Mouse (Mus musculus) neural tube, embryonic 14.5 days (tissue): ENCODE measurements at regions not wholly inside any gene's neighbourhood (a gene's known extent, or its start where the extent isn't known, plus 50 kb on each side); places are given as distances from the start of the nearest gene placed in this dataset.
A peak's percentile ranks its signal among the peaks of the same experiment; 100 is the strongest.

ENCODE experiments used
- ATAC-seq: fragments of 200-750 bp; cut with Nextera tagmentation; 2 replicates; pipeline ENCODE4 v1.8.0; 2017; ENCODE audit warnings: low read depth, mild to moderate bottlenecking, moderate TSS enrichment, moderate library complexity
- H3K27ac ChIP-seq: fragments of 300-500 bp; sonication (generic); 2 replicates; pipeline ENCODE4 v1.5.1; 2014; ENCODE audit warnings: low read depth, mild to moderate bottlenecking, control low read depth, low read length, moderate library complexity, mixed read lengths
- H3K27me3 ChIP-seq: fragments of 300-500 bp; sonication (generic); 2 replicates; pipeline ENCODE4 v1.6.1; 2014; ENCODE audit warnings: low read length; ENCODE audit not compliant: control insufficient read depth, insufficient read depth
- H3K36me3 ChIP-seq: fragments of 300-500 bp; sonication (generic); 2 replicates; pipeline ENCODE4 v1.6.1; 2014; ENCODE audit warnings: low read length, mixed read lengths; ENCODE audit not compliant: control insufficient read depth, insufficient read depth
- H3K4me1 ChIP-seq: fragments of 300-500 bp; sonication (generic); 2 replicates; pipeline ENCODE4 v1.6.1; 2014; ENCODE audit warnings: low read length; ENCODE audit not compliant: control insufficient read depth, insufficient read depth
- H3K4me2 ChIP-seq: fragments of 300-500 bp; sonication (generic); 2 replicates; pipeline ENCODE4 v1.6.1; 2014; ENCODE audit warnings: mild to moderate bottlenecking, low read depth, low read length, control low read depth
- H3K4me3 ChIP-seq: fragments of 300-500 bp; sonication (generic); 2 replicates; pipeline ENCODE4 v1.5.1; 2014; ENCODE audit warnings: low read depth, low read length, control low read depth, mixed read lengths
- H3K9ac ChIP-seq: fragments of 300-500 bp; sonication (generic); replicated peaks from 2 replicates; pipeline ENCODE4 v1.6.1; 2014; ENCODE audit warnings: low read depth, mild to moderate bottlenecking, control low read depth, low read length, mixed read lengths
- H3K9me3 ChIP-seq: fragments of 300-500 bp; sonication (generic); 2 replicates; pipeline ENCODE4 v1.6.1; 2016; ENCODE audit warnings: low read length; ENCODE audit not compliant: control insufficient read depth
- WGBS: fragments of 180-500 bp; shearing (Covaris S2); extraction: QIAGEN DNeasy Blood & Tissue Kit; methylation state at CpG from one replicate; pipeline ENCODE4 v1.1.7; 2014; 5-methylcytosine and 5-hydroxymethylcytosine counted together

DNA sequence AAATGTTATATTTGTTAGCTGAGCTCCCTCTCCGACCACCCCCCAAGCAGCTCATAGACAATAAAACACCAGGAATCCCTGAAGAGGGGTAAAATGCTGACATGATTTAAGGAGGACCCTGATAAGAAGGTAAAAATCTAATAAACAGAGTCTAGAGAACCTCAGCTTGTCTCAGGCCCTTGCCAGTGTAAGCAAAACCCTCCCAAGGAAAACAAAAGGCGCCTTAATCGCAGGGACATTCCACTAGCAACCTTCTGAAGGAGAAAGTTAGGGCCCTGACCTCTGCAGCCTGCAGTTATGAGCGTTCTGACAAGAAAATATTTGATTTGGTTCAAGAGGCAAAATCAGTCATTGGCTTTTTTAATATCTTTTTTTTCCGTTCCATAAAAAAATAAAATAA lies 212.2 kb downstream of the Gm10295 start:
- Histone ChIP-seq H3K36me3 (no peaks in the 10 kb centered on the region), H3K4me2 (no peak overlapping the region), H3K4me3 (no peak overlapping the region), H3K9me3 (no peaks in the 10 kb centered on the region), H3K27ac (peak overlapping the region; percentile 1; the same call in 1 of the 2 replicates), H3K27me3 (no peaks in the 10 kb centered on the region), H3K9ac (no peak overlapping the region; the same call in 1 of the 2 replicates), H3K4me1 (0 out of 2 replicates have a peak, but pooled peaks cover 6% of the 10 kb centered on the region)
- no peak for ATAC-seq
- 51% methylated on average over 5 of the region's 5 CpGs for WGBS

DNA sequence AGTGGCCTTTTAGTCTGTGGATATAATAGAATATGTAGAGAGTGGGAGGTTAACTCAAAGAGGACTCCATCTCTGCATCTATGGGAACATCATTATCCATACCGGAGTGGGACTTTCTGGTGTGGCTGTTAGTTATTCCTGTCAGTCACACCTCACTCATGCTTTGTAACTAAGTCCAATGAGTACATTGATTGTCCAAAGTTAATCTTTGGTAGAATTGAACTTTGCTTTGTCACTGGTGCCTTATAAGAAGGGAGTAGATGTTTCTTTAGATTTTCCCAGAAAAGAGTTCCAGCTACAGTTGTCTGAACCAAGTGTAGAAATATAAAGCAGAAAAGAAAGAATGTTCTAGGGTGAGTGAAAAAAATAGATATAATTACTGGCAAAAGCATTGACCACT lies 221.3 kb downstream of the Gm10295 start:
- Histone ChIP-seq H3K9ac (no peak overlapping the region), H3K9me3 (no peaks in the 10 kb centered on the region), H3K4me3 (no peak overlapping the region), H3K4me2 (no peak overlapping the region), H3K4me1 (no peaks in the 10 kb centered on the region), H3K27ac (no peak overlapping the region), H3K36me3 (no peaks in the 10 kb centered on the region), H3K27me3 (no peaks in the 10 kb centered on the region)
- WGBS, result 97% methylated on average over 1 of the region's 1 CpGs
- no peak for ATAC-seq

DNA sequence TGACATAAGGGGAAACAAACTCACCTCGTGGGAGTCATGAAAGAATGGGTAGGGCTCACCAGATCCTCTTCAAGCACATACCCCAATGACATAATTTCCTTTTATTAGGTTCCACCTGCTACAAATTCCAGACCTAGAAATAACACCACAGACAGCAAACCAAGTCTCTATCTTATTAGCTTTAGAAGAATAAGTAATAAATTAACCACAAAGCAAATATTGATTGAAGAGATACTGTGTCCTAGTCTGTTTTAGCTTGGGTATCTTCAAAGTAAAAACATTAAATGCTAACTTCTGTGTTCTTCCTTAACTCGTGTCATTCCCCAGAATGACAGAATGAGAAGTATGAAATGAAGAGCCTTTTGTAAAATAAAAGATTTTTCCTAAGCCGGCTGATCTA lies 222.4 kb downstream of the Gm10295 start:
- no peak overlapping the region for H3K27ac ChIP-seq
- no peaks in the 10 kb centered on the region for H3K4me1 ChIP-seq
- H3K9me3 ChIP-seq, result no peaks in the 10 kb centered on the region
- ATAC-seq, result no peak
- H3K36me3 ChIP-seq, result no peaks in the 10 kb centered on the region
- no peak overlapping the region for H3K4me3 ChIP-seq
- H3K9ac ChIP-seq, result no peak overlapping the region
- no peaks in the 10 kb centered on the region for H3K27me3 ChIP-seq
- H3K4me2 ChIP-seq, result no peak overlapping the region
- WGBS, result 84% methylated on average over 3 of the region's 3 CpGs

DNA sequence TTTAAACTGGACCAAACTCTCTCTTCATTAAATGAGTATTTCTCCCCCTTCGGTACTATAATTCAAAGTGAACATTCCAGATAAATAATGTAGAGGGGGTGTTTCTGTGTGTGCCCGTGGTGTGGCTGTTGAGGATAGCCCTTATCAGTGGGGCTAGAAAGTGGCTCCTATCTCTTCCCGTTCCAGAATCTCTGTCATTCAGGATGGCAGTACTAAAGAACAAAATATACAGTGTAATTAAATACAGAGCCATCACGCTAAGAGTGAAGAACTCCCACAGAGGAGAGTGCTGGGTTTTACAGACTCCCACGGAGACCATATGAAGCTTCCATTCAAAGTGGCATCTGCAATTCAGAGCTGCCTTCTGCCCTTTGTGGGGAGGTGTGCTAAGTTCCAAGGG lies 229.8 kb downstream of the Gm10295 start:
- H3K4me2 ChIP-seq, result peak overlapping the region; percentile 6; the same call in 1 of the 2 replicates
- H3K4me3 ChIP-seq, result no peak overlapping the region
- 0 out of 2 replicates have a peak, but pooled peaks have one; percentile 31 for ATAC-seq
- no peak overlapping the region for H3K9ac ChIP-seq
- peaks cover 9% of the 10 kb centered on the region; the same call in 1 of the 2 replicates for H3K4me1 ChIP-seq
- no peaks in the 10 kb centered on the region for H3K36me3 ChIP-seq
- no peak overlapping the region for H3K27ac ChIP-seq
- no peaks in the 10 kb centered on the region for H3K9me3 ChIP-seq
- H3K27me3 ChIP-seq, result no peaks in the 10 kb centered on the region
- WGBS, result 15% methylated on average over 5 of the region's 5 CpGs

DNA sequence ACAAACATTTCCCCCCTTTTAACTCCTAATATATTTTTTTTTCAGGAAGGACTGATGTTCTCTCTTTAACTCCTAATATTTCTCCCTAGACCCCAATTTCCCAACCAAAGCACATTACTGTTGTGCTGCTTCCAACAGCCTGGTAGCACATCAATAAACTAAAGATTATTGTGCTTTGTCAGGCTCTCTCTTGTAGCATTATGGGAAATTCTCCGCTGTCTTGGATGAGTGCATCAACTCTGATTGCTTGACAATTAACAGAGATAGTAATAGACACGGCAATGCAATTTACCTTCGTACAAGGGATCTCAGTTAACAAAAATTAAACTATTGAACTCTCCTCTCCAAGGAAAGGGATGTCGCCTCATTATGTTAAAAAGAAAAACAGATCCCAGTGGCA lies 230.3 kb downstream of the Gm10295 start:
- no peak overlapping the region for H3K4me3 ChIP-seq
- H3K9me3 ChIP-seq, result no peaks in the 10 kb centered on the region
- H3K9ac ChIP-seq, result no peak overlapping the region
- ATAC-seq, result peak; percentile 56; the same call in 1 of the 2 replicates
- no peak overlapping the region for H3K27ac ChIP-seq
- no peak overlapping the region; the same call in 1 of the 2 replicates for H3K4me2 ChIP-seq
- no peaks in the 10 kb centered on the region for H3K36me3 ChIP-seq
- 30% methylated on average over 4 of the region's 4 CpGs for WGBS
- no peaks in the 10 kb centered on the region for H3K27me3 ChIP-seq
- peaks cover 9% of the 10 kb centered on the region; the same call in 1 of the 2 replicates for H3K4me1 ChIP-seq

DNA sequence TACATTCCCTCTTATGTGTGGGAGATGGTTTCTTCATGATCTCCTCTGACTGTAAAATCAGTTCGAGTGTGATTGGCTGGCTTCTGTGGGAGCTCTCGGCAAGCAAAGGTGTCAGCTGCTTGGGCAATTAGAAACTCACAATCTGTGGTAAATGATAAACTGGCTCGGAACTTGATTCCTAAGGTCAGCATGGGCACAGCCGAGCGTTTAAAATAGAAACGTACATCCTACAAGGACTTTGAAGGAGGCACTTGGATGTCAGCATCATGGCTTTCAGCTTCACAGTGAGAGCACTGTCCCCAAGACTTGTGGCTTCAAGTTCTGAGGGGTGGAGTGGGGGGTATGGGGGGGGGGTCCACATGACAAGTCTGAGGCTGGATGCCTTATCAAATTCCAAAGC lies 231.3 kb downstream of the Gm10295 start:
- H3K9me3 ChIP-seq, result no peaks in the 10 kb centered on the region
- no peak overlapping the region for H3K27ac ChIP-seq
- H3K27me3 ChIP-seq, result no peaks in the 10 kb centered on the region
- no peak overlapping the region for H3K9ac ChIP-seq
- H3K4me2 ChIP-seq, result no peak overlapping the region
- H3K4me3 ChIP-seq, result no peak overlapping the region
- H3K36me3 ChIP-seq, result no peaks in the 10 kb centered on the region
- peaks cover 9% of the 10 kb centered on the region; the same call in 1 of the 2 replicates for H3K4me1 ChIP-seq
- WGBS, result 63% methylated on average over 6 of the region's 6 CpGs
- ATAC-seq, result no peak

DNA sequence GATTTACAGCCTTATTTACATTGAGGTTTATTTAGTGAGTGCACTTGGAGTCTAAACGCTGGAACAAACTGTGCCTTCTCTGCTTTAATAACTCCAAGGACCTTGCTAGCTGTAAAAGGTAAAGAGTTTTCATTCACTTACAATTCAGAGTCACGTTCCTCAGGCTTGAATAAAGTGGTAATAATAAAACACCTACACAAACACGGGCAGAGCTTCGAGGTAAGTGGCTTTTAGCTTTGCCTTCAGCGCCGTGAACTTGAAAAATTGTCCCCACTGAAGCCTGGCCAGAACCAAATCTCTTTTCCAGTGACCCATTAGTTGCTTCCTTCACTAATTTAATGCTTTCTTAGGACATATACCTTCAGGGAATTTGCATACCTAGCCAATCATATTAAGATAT lies 244.2 kb downstream of the Gm10295 start:
- H3K4me2 ChIP-seq, result no peak overlapping the region
- 69% methylated on average over 6 of the region's 6 CpGs for WGBS
- H3K27ac ChIP-seq, result no peak overlapping the region
- H3K27me3 ChIP-seq, result no peaks in the 10 kb centered on the region
- no peak overlapping the region for H3K4me3 ChIP-seq
- no peak for ATAC-seq
- no peak overlapping the region for H3K9ac ChIP-seq
- no peaks in the 10 kb centered on the region for H3K36me3 ChIP-seq
- H3K9me3 ChIP-seq, result no peaks in the 10 kb centered on the region
- no peaks in the 10 kb centered on the region for H3K4me1 ChIP-seq

DNA sequence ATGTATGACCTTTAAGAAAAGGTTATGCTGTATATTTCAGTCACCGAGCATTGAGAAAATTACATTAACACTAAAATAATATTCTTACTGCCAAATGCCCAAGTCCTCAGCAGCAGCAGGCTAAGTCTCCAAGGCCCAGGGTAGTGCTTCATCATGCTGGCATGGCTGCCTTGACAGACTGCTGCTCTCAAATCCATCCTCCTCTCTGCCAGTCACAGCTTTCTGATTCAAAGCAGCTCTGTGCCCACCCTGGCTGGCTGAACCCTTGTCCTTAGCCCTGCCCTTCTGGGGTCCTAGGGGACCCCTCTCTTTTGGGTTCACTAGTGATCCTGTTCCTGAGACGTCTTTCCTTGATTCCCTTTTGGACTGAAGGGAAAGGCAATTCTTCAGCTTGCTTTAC lies 251.0 kb downstream of the Gm10295 start:
- Histone ChIP-seq H3K4me2 (no peak overlapping the region), H3K9me3 (no peaks in the 10 kb centered on the region), H3K36me3 (no peaks in the 10 kb centered on the region), H3K4me1 (no peaks in the 10 kb centered on the region), H3K27ac (no peak overlapping the region), H3K4me3 (no peak overlapping the region), H3K9ac (no peak overlapping the region), H3K27me3 (no peaks in the 10 kb centered on the region)
- WGBS, result 66% methylated on average over 2 of the region's 2 CpGs
- ATAC-seq, result no peak

DNA sequence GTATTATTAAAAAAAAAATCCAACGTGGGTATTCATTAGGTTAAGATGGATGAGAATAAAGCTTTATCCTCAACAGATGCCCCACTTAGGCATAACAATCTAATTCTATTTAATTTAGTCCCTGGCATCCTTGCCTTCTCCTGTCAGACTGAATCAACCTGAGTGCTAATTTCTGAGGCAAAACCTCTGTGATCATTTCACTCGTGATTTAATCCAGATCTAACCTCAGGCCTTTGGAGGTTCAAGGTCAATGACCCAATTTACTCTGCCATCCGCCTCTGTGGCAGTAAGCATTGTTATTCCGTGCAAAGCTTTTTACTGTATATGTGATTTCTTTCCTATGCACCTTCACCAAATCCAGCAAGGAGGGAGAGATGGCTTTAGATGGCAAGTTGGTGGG lies 253.0 kb downstream of the Gm10295 start:
- Histone ChIP-seq H3K27me3 (no peaks in the 10 kb centered on the region), H3K4me3 (no peak overlapping the region), H3K27ac (no peak overlapping the region), H3K9me3 (no peaks in the 10 kb centered on the region), H3K36me3 (no peaks in the 10 kb centered on the region), H3K4me1 (no peaks in the 10 kb centered on the region), H3K4me2 (no peak overlapping the region), H3K9ac (no peak overlapping the region)
- WGBS, result 56% methylated on average over 4 of the region's 4 CpGs
- no peak for ATAC-seq
